Mouse (Mus musculus): ENCODE results near the gene Traf3ip1.

Traf3ip1 gene

DNA sequence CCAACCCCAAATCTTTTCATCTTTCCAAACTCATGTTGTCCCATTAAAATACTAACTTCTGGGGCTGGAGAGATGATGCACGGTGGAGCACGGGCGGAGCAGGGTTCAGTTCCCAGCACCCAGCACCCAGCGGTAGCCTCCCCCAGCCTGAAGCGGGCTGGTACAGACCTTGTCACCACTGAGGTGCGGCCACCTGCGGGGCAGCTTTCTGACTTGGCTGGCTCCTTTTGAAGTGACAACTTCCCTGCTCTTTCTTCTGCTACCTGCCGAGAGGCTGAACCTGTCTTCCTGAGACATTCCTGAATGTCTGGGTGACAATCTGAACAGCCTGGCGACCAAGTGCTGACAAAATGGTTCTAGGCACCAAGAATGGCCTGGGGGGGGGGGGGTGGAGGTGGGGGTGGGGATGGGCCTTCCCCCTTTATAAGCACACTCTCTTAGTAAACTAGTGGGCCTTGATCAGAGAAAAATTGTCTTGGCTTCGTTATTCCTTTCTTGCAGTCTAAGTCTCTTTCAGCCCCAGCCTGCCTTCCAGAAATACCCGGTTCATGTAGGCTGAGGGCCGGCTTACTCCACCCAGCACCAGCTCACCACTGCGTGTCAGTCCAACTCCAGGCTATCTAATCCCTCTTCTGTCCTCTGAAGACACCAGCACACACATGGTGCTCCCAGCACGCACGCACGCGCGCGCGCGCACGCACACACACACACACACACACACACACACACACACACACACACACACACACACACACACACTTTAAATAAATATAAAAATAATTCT is 43.5 kb downstream of the Traf3ip1 start:
- no peak for DNase-seq

DNA sequence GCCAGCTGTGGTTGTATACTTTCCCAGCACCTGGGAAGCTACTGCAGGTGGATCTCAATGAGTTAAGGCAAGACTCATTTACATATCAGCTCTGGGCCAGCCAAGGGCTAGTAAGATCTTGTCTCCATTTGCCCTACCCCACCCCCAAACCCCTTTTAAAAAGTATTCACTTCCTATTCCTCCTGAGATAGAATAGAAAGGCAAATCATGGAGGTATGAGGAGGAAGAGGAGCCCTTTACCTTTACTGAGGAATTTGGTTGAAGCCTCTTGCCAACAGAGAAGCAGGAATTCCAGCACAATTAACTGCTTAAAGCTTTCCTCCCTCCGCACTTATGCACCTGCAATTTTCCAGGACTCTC is 44.1 kb downstream of the Traf3ip1 start:
- DNase-seq: no peak

DNA sequence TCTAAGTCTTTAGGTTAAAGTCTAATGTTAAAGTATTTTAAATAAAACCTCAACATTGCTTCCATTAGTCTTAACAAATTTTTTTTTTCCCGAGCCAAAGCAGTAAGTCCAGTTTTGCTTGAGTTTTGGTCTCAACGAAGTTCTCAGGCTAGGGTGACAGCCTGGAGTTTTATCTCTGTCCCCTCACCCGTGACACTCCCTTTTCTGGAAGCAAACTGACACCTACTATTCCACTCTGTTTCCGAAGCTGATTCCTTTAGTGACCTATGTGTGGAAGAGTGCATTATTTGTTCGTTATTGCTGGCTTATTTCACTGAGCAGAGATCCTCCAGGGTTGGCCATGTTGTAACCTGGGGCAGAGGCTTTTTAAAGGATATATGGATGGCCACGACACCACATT is 44.8 kb downstream of the Traf3ip1 start:
- no peak for DNase-seq

DNA sequence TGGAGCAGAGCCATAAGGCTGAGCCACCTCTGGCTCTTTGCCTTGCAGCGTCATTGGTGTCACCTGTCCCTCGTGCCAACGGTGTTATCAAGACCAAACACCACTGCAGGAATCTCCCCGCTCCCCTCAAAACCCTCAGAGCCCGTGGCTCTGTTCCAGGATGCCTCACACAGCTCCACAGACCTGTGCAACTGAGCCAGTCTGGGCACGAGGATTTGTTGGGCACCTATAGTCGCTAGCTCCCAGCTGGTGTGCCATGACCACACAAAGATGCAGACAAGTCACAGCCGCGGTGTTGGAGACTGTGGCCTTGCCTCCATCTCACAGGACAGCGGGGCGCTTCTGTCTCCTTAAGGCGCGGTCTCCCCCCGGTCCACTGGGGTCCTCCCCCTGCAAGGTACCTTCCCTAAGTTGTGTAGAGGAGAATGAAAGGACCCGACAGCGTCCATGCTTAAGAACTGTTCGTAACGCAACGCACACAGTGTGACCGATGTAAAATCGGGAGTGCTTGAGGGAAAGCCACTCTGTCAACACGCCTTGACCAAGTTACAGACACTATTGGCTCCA is 45.3 kb downstream of the Traf3ip1 start:
- peak; percentile 45 for DNase-seq

DNA sequence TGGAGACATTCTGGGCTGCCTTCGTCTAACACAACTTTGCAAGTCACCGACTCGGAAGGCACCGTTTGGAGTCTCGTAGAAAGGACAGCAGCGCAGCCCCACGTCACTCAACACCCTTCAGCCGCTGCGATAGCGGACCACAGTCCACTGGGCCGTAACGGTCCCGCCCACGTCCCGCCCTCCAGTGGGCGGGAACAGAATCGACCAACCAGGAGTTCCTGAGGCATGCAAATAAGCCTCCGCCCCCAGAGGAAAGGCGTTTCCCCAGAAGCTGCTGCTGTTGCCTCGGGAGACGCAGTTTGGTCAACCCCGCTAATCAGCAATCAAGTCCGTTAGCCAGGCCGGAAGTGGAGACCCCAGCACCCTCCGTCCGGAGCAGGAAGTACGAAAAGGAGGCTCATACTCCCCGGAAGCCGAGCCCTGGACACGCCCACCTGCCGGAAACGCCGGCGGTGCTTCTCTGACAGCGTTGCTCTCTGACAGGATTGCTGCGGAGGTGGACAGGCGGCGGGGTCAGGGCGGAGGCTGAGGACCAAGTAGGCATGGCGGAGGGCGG is 45.9 kb downstream of the Traf3ip1 start, which contains the start of gene Asb1:
Gene Asb1 (plus strand): TSS at position 274 of the 556 bp plus-strand sequence.
- DNase-seq: peak; percentile 96

DNA sequence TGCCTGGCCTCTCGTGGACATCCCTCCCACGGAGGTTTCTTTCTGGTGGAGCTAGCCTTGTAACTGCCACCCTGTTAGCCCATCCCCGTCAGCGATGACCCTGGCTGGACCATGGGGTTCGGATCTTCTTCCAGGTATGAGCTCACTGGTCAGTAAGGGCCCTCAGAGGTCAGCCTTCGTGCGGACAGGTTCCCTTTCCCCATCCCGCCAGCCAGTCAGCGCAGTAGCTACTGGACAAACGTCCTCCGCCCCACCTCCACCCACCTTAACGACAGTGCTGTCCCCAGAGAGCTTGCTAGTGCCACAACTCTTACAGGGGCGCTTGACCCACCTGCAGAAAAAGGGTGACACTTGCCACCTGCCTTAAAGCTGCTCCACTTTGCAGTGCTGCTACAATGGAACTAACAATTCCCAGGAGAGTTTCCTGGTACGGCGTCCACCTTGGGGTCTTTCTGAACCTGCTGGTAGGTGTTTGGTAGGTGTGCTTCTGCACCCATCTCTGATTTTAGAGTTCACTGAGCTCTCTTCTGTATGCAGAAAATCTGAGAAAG is 46.7 kb downstream of the Traf3ip1 start:
- DNase-seq: no peak

DNA sequence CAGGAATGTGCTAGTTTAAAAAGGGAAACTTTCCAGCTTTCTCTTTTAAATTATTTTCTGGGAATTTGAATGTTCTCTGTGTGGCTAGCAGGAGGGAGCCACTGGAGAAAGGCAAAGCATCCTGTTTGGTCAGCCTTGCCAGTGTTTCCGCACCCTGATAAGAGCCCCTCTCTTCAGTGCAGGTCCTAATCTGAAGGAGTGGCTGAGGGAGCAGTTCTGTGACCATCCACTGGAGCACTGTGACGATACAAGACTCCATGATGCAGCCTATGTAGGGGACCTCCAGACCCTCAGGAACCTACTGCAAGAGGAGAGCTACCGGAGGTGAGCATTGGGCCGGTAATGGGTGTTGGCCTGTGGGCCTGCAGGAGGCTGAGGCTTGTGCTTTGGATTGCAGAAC is 49.5 kb downstream of the Traf3ip1 start:
- no peak for DNase-seq

DNA sequence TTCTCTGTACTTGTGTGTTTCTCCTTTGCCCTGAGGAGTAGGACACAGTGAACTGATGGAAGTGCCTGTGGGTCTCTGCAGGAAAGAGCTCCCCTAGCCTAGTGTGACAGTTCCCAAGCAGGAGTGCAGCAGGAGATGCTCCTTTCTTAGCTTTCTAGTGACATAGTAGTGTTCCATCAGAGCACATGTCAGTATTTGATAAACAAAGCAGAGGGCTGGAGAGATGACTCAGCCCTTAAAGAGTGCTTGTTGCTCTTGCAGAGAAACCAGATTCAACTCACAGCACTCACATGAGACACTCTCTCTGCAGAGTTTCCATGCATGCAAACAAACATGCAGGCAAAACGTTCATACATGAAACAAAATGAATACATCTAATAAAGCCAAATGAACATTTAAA is 50.8 kb downstream of the Traf3ip1 start:
- no peak for DNase-seq

DNA sequence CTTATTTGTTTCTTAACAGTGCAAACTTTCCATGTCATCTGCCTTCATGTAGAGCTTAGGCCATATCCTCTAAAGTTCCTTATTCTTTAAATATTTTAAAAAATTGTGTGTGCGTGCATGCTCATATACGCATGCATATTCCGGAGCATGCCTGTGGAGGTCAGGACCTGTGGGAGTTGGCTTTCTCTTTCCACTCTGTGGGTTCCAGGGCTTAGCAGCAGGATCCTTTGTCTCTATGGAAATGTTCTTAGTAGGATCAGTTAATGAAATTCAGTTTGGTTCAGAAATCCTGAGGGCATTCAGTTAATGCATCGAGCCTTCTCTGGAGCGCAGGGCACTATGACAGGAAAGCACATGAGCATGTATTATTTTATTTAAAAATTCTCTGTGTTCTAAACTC is 53.1 kb downstream of the Traf3ip1 start:
- no peak for DNase-seq

DNA sequence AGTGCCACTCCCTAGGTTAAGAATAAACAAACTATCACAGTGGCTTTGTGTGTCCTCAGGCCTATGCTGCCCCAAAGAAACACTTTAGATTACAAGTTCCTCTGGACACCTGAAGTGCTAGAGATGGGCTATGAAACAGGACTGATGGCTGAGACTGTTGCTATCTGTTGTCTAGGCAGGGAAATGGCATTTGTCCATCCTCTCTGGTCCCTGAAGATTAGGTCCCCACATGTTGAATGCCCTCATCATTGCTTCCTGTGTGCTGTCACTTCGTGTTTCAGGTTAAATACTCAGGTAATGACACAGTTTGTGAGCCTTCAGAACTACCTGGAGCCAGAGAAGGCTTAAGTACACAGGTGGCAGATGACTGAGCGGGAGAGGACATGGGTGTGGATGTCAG is 54.6 kb downstream of the Traf3ip1 start:
- no peak for DNase-seq

DNA sequence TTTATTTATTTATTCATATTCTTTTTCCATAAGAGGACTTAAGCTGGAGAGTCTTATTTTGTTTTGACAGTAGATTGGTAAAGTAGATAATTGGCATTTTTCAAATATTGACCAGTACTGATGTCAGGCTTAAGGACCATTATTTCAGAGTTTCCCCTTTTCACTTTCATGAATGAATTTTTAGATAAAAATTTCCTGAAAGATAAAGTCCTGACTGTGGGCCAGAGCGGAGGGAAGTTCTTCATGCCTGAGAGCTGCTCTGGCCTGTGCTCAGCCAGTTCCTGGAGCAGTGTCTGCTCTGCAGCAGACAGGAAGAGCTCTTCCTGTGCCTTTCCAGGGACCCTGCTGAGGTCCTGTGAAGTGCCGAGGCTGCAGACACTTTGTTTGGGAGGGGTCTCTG is 62.7 kb downstream of the Traf3ip1 start:
- no peak for DNase-seq

DNA sequence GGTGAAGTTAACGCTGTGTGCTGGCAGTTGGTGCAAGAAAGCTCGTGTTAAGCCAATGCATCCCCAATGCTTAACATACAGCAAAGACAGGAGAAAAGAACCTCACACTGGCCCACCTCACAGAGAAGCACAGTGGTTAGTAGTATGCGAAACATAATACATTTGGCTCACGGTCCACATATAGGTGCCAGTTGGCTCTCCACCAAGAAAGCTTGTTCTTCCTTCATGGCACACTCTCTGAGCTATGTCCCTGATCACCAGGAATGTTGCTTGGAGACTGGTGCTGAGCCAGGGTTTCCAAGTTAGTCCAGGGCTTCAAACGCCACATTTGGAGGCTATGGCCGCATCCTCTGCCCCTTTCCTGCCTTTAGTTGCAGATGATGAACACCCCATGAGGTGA is 66.8 kb downstream of the Traf3ip1 start:
- DNase-seq: no peak

DNA sequence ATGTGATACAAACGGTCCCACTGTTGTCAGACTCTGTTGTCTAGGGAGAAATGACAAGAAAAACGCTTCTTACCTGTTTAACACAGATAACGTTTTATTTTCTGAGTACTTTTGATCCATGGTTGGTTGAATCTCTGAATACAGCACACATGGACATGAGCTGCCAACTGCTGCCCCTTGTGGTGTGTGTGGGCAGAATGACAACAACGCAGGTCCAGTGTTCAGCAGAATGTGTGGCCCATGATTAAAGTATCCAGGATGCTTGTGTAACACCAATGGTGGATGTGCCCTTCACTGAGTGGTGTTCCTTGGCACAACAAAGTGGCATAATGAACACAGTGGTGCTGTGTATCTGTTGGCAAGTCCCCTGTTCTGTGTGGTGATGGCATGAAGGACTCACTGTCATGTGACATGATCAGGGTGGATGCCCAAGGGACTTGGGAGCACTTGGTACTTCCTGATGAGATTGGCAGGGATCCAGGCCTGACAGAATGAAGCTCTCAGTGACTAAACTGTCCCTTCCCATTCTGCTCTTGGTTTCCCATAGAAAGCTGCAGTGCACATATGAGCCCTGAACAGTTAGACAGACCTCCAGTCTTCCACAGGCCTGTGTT is 68.6 kb downstream of the Traf3ip1 start:
- no peak for DNase-seq

DNA sequence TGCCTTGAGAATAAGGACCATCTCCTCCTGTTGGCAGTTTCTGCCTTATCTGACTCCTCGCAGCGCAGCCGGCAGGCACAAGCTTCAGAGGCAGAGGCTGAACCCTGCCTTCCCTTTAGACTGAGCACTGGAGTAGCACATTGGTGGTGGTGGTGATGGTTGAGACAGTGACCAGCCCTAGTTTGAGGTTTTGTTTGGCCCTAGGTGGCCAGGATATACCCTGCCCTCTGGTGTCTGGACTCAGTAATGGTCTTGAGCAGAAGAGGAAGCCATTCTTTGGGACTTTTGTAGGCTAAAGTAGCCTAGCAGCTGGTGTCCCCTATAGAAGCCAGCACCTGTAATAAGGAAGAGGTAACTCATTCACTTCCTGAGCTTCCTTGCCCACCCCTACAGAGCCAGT is 69.6 kb downstream of the Traf3ip1 start:
- peak; percentile 38 for DNase-seq

DNA sequence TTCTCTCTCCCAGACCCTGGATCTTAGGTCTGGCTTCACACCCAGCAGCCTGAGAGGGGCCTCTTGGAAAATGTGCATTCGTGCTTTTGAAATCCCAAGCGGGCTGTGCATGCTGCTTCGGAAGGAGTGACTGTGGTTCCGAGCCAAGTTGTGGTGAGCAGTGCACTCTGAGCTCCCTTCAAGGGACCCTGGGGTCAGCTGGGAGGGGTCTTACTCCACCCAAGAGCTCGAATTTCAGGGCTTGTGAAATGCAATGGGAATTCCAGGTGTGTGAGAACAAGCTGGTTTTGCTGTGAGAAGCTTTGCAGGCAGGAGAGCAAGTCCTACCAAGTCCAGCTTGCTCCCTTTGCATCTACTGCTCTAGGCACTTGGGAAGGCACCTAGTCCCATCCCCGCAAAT is 70.2 kb downstream of the Traf3ip1 start:
- DNase-seq: no peak

DNA sequence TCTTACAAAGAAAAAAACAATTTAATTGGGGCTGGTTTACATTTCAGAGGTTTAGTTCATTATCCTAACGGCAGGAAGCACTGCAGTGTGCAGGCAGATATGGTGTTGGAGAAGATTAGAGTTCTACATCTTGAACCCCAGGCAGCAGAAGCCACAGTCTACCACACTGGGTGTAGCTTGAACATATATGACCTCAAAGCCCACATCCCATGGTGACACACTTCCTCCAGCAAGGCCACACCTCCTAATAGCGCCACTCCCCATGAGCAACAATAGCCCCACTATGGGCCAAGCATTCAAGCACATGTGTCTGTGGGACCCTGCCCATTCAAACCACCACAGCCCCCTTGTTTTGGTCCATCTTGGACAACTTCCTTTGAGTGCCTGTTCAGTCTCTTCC is 72.8 kb downstream of the Traf3ip1 start:
- no peak for DNase-seq

DNA sequence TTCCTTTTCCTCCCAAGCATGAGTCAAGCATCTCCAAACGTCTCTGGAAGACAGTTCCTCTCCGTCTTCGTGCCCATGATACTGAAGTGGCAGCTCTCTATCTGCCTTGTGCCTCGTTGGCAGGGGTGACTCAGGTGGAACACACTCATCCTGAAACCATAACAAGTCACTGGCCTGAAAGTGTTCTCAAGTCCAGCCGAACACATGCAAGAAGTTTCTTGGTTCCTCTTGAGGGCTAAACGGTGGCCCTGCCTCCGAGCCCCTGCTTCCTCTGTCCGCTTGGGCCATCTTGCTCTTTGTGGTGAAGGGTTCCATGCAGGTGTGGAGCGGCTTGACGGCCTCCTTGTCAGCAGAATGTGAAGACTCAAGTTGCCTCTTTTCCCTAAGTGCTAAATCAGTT is 78.0 kb downstream of the Traf3ip1 start:
- DNase-seq: no peak

DNA sequence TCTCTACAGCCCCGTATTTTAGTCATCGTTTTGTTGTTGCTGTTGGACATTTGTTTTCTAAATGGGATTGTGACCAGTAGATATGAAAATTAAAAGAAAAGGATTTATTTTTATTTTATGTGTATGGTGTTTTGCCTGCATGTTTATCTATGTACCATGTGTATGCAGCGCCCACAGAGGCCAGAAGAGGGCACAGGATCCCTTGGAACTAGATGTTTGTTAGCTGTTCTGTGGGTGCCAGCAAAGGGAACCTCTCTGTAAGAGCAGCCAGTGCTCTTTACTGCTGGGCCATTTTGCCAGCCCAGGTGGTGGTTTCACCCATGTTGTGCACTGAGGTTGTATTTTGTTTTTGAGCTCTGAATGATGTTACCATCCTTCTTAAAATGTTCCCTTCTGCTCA is 79.8 kb downstream of the Traf3ip1 start:
- DNase-seq: peak; percentile 76

DNA sequence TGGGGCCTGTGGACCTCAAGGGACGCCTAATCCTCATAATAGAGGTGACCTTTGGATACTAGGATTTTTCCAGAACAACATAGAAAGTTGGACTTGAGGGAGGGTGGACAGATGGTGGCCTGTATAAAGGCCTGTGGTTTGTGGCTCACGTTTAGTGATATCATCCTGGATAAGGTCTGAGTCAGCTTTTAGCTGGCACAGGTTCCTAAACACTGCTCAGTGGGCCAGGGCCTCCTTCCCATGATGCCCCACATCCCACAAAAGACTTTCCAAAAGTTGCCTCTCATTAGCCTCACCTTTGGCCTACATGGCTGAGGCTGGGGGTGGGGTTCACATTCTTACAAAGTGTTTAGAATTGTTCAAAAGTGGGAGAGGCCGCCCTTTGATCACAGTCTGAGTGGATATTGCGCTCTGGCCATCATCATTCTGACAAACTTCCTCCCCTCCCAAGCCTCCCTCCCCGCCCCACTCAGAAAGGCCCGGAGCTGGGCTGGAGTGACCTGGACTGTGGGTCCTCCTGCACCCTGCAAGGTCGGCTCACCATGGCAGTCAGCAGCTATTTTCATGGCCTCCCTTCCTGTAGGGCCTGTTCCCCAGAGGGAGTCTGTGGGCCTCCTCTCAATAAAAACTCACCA is 83.6 kb downstream of the Traf3ip1 start:
- peak; percentile 15 for DNase-seq

Data from kidney, postnatal 10 days (tissue).